Mouse (Mus musculus) liver, postnatal 0 days (tissue): ENCODE results near the gene Macrod1.

Experiments used
- CTCF ChIP-seq: sonication (generic); IDR thresholded peaks from 2 replicates; pipeline ENCODE4 v1.5.1; 2016; ENCODE audit warnings: antibody characterized with exemption, low read depth
- EP300 ChIP-seq: IDR thresholded peaks from 2 replicates; pipeline ENCODE4 v1.6.1; 2016; ENCODE audit warnings: antibody characterized with exemption, low read depth, mild to moderate bottlenecking

DNA sequence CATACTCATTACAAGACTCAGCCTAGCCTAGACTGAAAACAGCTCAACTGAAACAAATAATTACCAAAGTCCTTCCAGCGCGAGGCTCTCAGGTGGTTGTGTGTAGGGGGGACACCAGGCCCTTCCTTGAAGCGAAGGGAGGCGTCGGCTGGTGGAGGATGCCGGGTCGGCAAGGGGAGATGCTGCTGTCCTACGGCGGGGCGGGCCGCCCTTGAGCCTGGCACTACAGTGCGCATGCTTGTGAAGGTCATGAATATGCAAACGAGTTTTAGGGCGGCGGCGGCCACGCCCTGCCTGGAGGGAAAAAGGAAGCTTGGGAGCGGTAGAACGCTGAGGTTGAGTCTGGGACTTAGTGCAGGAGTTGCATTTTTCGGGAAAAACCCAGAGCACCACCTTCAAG, 87.2 kb downstream of the Macrod1 start:
- no peak for TF ChIP-seq CTCF
- TF ChIP-seq EP300: no peak
